Mouse (Mus musculus) kidney, embryonic 16.5 days (tissue): ENCODE results near the gene Smad5. TPM values are rescaled to one million over a fixed set of nuclear protein-coding genes. Genes with fewer than 3 reads are reported as not detected.

Source experiments
- ATAC-seq: fragments of 200-750 bp; cut with Nextera tagmentation; 2 replicates; pipeline ENCODE4 v1.8.0; 2017; ENCODE audit warnings: moderate TSS enrichment; ENCODE audit not compliant: low FRiP score, low TSS enrichment
- H3K27ac ChIP-seq: fragments of 300-500 bp; sonication (generic); 2 replicates; pipeline ENCODE4 v1.5.1; 2014; ENCODE audit warnings: low read length
- H3K27me3 ChIP-seq: fragments of 300-500 bp; sonication (generic); 2 replicates; pipeline ENCODE4 v1.6.1; 2014; ENCODE audit warnings: low read length, control low read depth, mixed read lengths; ENCODE audit not compliant: insufficient read depth
- H3K36me3 ChIP-seq: fragments of 300-500 bp; sonication (generic); 2 replicates; pipeline ENCODE4 v1.6.1; 2014; ENCODE audit warnings: low read length, control low read depth, mixed read lengths; ENCODE audit not compliant: insufficient read depth
- H3K4me1 ChIP-seq: fragments of 300-500 bp; sonication (generic); 2 replicates; pipeline ENCODE4 v1.6.1; 2014; ENCODE audit warnings: low read length, control low read depth, mixed read lengths; ENCODE audit not compliant: insufficient read depth
- H3K4me2 ChIP-seq: fragments of 300-500 bp; sonication (generic); replicated peaks from 2 replicates; pipeline ENCODE4 v1.6.1; 2014; ENCODE audit warnings: low read depth, low read length
- H3K4me3 ChIP-seq: fragments of 300-500 bp; sonication (generic); 2 replicates; pipeline ENCODE4 v1.5.1; 2014; ENCODE audit warnings: mild to moderate bottlenecking, low read length
- H3K9ac ChIP-seq: fragments of 300-500 bp; sonication (generic); replicated peaks from 2 replicates; pipeline ENCODE4 v1.6.1; 2014; ENCODE audit warnings: low read length
- H3K9me3 ChIP-seq: fragments of 300-500 bp; sonication (generic); 2 replicates; pipeline ENCODE4 v1.6.1; 2016; ENCODE audit warnings: low read length, control low read depth
- WGBS: fragments of 180-500 bp; shearing (Covaris S2); extraction: QIAGEN DNeasy Blood & Tissue Kit; methylation state at CpG from one replicate; pipeline ENCODE4 v1.1.7; 2014; 5-methylcytosine and 5-hydroxymethylcytosine counted together
- polyA plus RNA-seq: library from polyadenylated mRNA; unstranded; fragments of >200 nt; fragmentation: Nextera tagmentation; extraction: Ambion mirVana; gene quantifications from 2 replicates; pipeline ENCODE4 v1.2.1, GENCODE M21; 2015

Smad5 gene
- polyA plus RNA-seq, 1 experiment from 2014 or later = 35.6 TPM

DNA sequence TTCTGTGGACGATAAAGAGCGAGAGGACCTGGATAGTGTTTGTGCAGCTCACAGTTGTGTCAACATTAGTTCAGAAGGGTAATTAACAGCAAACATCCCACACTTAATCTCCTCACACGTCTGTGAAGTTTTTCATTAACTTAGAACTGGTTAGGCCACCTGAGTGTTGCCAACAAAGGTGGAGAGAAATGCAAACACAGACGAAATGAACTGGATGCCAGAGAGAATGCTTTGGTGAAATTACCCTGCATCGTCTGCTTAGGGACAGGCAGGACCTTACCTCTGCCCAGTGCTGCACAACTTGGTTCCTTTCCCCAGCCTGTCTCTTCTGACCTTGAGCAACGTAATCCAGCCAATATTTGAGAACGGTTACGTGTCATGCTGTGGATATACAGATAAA is 44.7 kb downstream of the Smad5 start:
- no peak overlapping the region for H3K4me2 ChIP-seq
- no peaks in the 10 kb centered on the region for H3K9me3 ChIP-seq
- no peak for ATAC-seq
- H3K36me3 ChIP-seq = 0 out of 2 replicates have a peak, but pooled peaks cover 6% of the 10 kb centered on the region
- peaks cover 12% of the 10 kb centered on the region for H3K4me1 ChIP-seq
- H3K9ac ChIP-seq = no peak overlapping the region
- H3K27me3 ChIP-seq = peaks cover 23% of the 10 kb centered on the region
- no peak overlapping the region for H3K27ac ChIP-seq
- no peak overlapping the region for H3K4me3 ChIP-seq
- 49% methylated on average over 8 of the region's 8 CpGs for WGBS

GRCm38 (mm10) chr13:56749377-56749776 is 46.6 kb downstream of the Smad5 start:
- Histone ChIP-seq H3K27ac (no peak overlapping the region), H3K36me3 (0 out of 2 replicates have a peak, but pooled peaks cover under 1% of the 10 kb centered on the region), H3K4me3 (no peak overlapping the region), H3K27me3 (peaks cover 42% of the 10 kb centered on the region), H3K9ac (no peak overlapping the region), H3K4me2 (no peak overlapping the region), H3K4me1 (peaks cover 24% of the 10 kb centered on the region), H3K9me3 (no peaks in the 10 kb centered on the region)
- WGBS = 76% methylated on average over 7 of the region's 7 CpGs
- no peak for ATAC-seq

GRCm38 (mm10) chr13:56751774-56752173 is 49.0 kb downstream of the Smad5 start:
- Histone ChIP-seq H3K27ac (no peak overlapping the region), H3K4me2 (no peak overlapping the region), H3K9ac (no peak overlapping the region), H3K9me3 (no peaks in the 10 kb centered on the region), H3K4me3 (no peak overlapping the region), H3K36me3 (no peaks in the 10 kb centered on the region), H3K4me1 (peaks cover 24% of the 10 kb centered on the region), H3K27me3 (peaks cover 42% of the 10 kb centered on the region)
- ATAC-seq = no peak
- 41% methylated on average over 5 of the region's 5 CpGs for WGBS

DNA sequence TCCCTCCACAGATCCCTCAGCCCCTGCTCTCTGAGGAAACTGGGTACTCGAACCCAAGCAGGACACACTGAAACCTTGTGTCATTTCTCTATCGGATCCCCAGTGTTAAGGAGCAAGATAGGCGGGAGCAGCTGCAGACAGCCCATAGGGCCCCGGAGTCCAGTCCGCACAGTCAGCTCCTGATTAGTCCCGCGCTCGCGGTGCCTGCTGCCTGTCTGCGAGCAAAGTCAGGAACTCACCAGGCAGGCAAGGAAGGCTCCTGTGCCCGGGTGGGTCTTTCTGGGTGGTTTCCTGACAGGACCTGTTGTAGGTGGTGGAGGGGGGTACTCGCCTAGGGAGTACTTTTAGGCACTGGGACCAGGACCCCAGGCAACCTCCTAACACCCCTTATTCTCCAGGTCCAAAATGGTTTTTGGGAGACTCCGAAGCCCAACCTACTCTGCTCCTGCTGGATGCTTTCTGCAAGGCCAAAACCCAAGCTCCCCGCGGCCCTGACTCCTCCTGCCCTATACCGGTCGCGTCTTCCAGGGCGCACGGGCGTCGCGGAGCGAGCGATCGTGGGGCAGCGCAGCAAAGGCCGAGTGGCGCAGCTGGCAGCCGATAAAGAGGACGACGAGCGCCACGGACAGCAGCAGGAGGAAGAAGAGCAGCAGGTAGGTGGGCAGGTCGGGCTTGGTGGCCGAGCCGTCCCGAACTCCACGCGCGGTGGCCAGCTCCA is 49.8 kb downstream of the Smad5 start:
- WGBS = 1% methylated on average over 41 of the region's 41 CpGs
- Histone ChIP-seq H3K27me3 (peaks cover 42% of the 10 kb centered on the region), H3K9me3 (no peaks in the 10 kb centered on the region), H3K27ac (no peak overlapping the region), H3K36me3 (no peaks in the 10 kb centered on the region), H3K4me1 (peaks cover 21% of the 10 kb centered on the region), H3K9ac (peak overlapping the region; percentile 49), H3K4me2 (peak overlapping the region; percentile 86), H3K4me3 (peak overlapping the region; percentile 52)
- ATAC-seq = no peak

DNA sequence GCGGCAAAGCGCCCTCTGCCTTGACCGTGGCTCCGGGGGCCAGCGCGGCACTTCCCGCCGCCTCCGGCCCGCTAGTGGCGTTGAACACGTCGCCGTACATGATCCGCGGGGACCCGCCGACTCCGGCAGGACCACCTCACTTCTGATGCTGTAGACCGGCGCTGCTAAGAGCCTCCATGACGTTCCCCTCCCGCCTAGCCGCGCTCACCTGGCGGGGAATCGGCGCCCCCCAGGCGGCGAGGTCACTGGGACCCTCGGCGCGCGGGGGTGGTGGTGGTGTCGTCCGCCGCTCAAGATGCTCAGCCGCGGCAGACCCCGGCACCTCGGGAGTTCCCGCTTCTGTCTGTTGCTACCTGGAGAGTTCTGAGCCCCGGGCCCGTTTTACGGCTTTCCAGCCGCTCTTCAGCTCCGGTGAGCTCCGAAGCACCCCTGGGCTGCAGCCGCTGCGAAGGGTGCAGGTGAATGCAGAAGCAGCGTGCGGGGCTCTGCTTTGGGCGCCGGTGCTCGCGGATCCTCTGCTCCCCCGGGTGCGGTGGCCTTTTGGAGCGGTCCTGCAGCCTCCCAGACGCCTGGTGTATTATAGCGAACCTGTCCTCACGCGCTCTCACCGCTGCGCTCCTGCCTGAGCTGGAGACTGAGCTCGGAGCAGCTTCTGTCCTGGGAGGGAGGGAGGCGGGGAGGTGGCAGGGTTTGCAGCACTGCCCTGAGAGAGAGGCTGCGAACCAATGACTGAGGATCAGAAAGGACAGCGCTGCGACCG is 50.6 kb downstream of the Smad5 start, which contains the start of gene Gm45623:
Gene Gm45623, minus strand, starts transcription at position 636 of the 760 bp plus-strand sequence.
- peak within 1 kb of the TSS; percentile 52 for H3K4me3 ChIP-seq
- peak within 1 kb of the TSS; percentile 86 for H3K4me2 ChIP-seq
- peaks cover 42% of the 10 kb centered on the region for H3K27me3 ChIP-seq
- no peaks in the 10 kb centered on the region for H3K36me3 ChIP-seq
- peaks cover 16% of the 10 kb centered on the region for H3K4me1 ChIP-seq
- no peaks in the 10 kb centered on the region for H3K9me3 ChIP-seq
- no peak within 1 kb of the TSS for H3K27ac ChIP-seq
- H3K9ac ChIP-seq = peak within 1 kb of the TSS; percentile 49
- no peak for ATAC-seq
- WGBS = under 1% methylated on average over 71 of the region's 71 CpGs

DNA sequence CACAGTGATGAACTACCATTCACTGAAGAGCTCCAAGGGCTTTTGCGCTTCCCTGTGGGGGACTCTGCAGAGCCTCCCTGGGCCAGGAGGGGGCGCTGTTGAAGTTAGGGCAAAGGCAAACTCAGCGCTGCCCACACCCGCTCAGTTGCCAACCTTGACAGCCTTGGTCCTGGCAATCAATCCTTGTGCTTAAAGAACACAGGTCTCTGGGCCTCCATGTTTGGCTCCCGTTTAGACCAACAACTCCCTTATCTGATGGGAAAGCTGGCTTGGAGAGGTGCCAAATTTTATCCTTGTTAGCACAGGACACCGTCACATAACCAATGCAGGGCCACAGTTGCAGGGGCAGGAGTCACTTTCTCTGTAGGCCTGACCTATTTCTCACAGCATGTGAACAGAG is 53.1 kb downstream of the Smad5 start:
- Histone ChIP-seq H3K36me3 (no peaks in the 10 kb centered on the region), H3K4me2 (no peak overlapping the region), H3K9me3 (no peaks in the 10 kb centered on the region), H3K4me3 (no peak overlapping the region), H3K27me3 (peaks cover 35% of the 10 kb centered on the region), H3K4me1 (peaks cover 15% of the 10 kb centered on the region), H3K27ac (no peak overlapping the region), H3K9ac (no peak overlapping the region)
- ATAC-seq = no peak
- 58% methylated on average over 6 of the region's 6 CpGs for WGBS

DNA sequence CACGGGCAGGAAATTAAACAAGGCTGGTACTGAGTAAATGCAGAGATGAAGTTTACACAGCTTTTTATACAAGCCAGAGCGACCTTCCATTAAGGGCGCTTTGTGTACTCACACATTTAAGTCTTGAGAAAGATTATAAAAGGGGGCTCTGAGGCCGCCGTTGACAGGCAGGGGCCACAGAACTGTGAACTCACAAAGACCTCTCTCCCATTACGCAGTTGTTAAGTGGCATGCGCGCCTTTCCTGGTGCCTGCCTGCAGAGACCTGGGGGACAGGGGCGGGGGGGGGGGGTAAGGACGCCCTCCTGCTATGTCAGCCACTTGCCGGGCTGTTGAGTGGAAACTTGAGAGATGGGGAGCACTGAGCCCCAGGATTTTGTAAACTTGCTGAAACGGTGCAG is 54.4 kb downstream of the Smad5 start:
- Histone ChIP-seq H3K36me3 (no peaks in the 10 kb centered on the region), H3K9ac (no peak overlapping the region), H3K4me3 (no peak overlapping the region), H3K27ac (no peak overlapping the region), H3K4me1 (peaks cover 18% of the 10 kb centered on the region), H3K27me3 (peaks cover 22% of the 10 kb centered on the region), H3K4me2 (no peak overlapping the region), H3K9me3 (no peaks in the 10 kb centered on the region)
- ATAC-seq = no peak
- WGBS = 58% methylated on average over 12 of the region's 12 CpGs

DNA sequence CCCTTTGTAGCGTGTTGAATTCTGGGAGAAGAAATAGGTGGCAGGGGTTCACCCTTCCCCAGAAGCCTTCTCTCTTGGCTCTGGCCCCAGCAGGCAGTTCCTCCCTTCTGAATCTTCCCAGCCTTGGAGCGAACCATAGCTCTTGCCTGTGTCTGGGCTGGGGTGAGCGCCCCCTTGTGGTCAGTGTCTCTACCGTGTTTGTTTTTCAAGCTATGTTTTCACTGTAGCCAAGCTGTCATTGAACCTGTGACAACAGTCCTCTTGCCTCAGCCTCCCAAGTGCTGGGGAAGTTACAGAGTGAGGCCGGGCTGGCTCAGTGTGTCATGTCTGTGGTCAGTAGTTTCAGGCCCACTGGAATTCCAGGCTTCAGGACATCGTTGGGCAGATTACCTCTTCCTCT is 55.7 kb downstream of the Smad5 start:
- H3K4me3 ChIP-seq = no peak overlapping the region
- no peak overlapping the region for H3K27ac ChIP-seq
- no peaks in the 10 kb centered on the region for H3K36me3 ChIP-seq
- WGBS = 28% methylated on average over 6 of the region's 6 CpGs
- H3K27me3 ChIP-seq = peaks cover 9% of the 10 kb centered on the region
- ATAC-seq = no peak
- no peak overlapping the region for H3K9ac ChIP-seq
- no peaks in the 10 kb centered on the region for H3K9me3 ChIP-seq
- peaks cover 6% of the 10 kb centered on the region; the same call in 1 of the 2 replicates for H3K4me1 ChIP-seq
- H3K4me2 ChIP-seq = no peak overlapping the region

DNA sequence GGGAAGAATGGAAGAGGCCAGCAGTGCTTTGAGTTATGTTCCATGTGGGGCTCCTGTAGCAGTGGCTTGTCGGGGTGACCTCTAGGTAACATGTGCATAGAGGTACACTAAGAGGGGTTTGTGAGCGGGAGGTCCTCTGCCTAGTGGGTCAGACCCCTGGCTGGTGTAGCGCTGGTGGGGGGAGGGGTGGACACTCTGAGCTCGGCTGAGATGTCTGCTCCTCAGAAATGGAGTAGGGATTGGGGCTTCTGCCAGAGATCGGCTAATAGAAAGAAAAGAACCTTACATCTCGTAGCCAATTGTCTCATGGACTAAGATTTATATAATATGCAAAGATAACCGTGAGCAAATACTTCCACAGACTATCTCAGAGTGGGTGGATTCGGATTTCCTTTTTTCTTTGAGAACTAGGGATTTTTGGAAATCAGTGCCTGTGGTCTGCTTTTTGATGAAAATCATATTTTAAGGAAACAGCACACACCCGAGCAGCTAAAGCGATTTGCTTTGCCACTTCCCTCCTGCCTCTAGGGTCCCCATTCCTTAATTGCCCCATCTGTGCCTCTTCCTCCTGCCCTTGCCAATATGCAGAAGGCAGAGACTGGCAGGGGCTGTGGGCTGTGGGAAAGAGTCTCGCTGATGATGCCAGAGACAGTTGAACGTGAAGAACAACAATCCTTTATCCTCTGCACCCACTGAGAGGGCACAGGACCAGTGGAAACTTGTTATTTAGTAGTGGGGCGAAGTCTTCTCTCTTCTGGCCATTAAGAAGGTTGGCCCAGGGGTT is 59.8 kb downstream of the Smad5 start:
- WGBS = 38% methylated on average over 13 of the region's 13 CpGs
- no peaks in the 10 kb centered on the region for H3K27me3 ChIP-seq
- H3K9ac ChIP-seq = no peak overlapping the region
- H3K27ac ChIP-seq = no peak overlapping the region
- H3K9me3 ChIP-seq = no peaks in the 10 kb centered on the region
- peaks cover 19% of the 10 kb centered on the region for H3K4me1 ChIP-seq
- H3K4me2 ChIP-seq = no peak overlapping the region
- no peaks in the 10 kb centered on the region for H3K36me3 ChIP-seq
- no peak for ATAC-seq
- no peak overlapping the region for H3K4me3 ChIP-seq
